14 mouse cellular contexts compared by ENCODE assay signal in genomic region chr4:32004773-32005591, GRCm38 (mm10).
"Had no signal": no experiment of that assay in that cellular context is flagged by ENCODE, and none has a peak within 500 bp of the region (broad histone marks: within the 10 kb centered on the region; RNA-seq: fewer than 3 reads in every experiment).

No protein-coding gene starts in this region.

- ATAC-seq: intestine, postnatal 0 days; lung, postnatal 0 days; midbrain, embryonic 15.5 days had no signal

- DNase-seq: kidney, adult 8-10 months; kidney, postnatal 36 days; layer of hippocampus, adult 9-11 months; layer of hippocampus, postnatal 36 days; lung, adult 2 months; lung, postnatal 4 days; retina, postnatal 1 day; right cerebral cortex, postnatal 4 days; spleen, adult 18-20 months; thymus, adult 2 months; thymus, postnatal 36 days had no signal
